Mouse (Mus musculus): ENCODE measurements around the gene Rangrf.
"Not testable (repeated sequence)": the region's sequence is repeated elsewhere in the genome, so short reads cannot be mapped to it uniquely, and the experiment has no call there.

The Rangrf gene

GRCm38 (mm10) chr11:68979320-68979733 lies 4.3 kb upstream of the Rangrf start:
- in situ Hi-C loops (cut with MboI): no loop called here

DNA sequence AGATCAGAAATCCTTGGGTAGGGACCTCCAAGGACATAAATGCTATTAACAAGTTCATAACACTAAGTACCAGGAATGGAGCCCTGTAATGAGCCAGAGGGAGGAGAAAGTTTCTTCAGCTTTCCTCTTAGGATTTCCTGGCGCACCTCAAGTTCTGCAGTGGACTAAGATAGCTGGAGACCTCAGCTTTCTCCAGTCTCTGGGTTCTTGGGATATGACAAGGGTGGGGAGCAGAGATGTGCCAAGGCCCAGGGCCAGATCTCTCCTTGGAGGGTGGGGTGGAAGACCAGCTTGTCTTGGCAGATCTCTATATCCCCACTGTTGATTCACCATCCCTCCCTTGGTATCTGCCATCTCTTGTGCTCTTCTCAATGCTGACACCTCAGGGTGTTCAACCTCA lies 616 bp upstream of the Rangrf start:
- in situ Hi-C loops (cut with MboI): no loop called here

GRCm38 (mm10) chr11:68974059-68974450 lies 930 bp downstream of the Rangrf start:
- in situ Hi-C loops (cut with MboI): no loop called here

DNA sequence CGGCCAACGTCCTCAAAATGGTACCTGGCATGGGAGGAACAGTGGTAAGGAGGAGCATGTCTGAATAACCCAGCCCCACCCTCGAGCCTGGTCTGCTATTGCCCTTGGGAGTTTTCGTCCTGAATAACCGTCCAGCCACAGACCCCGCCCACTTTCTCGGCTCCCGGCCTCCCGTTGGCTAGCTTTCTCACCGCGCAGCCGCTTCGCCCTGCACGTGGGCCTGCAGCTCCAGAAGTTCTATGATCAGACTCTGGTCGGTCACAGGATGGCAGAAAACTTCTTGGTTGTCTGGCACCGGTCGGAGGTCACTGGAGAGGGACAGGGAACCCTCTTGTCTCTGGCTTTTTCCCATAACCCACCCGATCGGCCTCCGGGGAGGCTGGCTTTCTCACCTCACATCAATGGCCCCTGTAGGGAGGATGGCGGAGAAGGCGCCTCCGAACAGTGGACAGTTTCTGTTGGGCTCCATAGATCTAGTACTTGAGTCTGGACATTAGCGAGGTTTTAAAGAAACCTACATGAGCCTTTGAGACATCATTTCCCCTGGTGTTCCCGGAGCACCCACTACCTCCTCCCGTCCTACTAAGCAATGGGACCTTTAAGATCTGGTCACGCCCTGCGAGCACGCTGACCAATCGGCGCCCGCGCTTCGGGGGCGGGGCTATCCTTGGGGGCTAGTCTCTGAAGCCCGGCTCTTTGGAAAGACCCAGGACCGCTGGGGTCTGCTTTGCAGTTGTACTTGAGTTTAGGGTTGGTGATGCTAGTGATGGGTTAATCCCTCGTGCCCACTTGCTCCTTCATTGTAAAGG lies 1.5 kb downstream of the Rangrf start:
- in situ Hi-C loops (cut with MboI): not testable (repeated sequence)

- in situ Hi-C loops (cut with MboI): no loop called here
These were observed 4.8 kb downstream of the Rangrf start for GRCm38 (mm10) chr11:68970232-68970631.

GRCm38 (mm10) chr11:68968752-68969151 lies 6.2 kb downstream of the Rangrf start:
- in situ Hi-C loops (cut with MboI): no loop called here

- in situ Hi-C loops (cut with MboI): no loop called here
These were observed 7.4 kb downstream of the Rangrf start, which contains the start of gene Slc25a35 for GRCm38 (mm10) chr11:68967337-68968282. Gene Slc25a35, plus strand, starts transcription at chr11:68968131.

- in situ Hi-C loops (cut with MboI): no loop called here
These were observed 8.4 kb downstream of the Rangrf start for GRCm38 (mm10) chr11:68966554-68966953.

- in situ Hi-C loops (cut with MboI): no loop called here
These were observed 9.1 kb downstream of the Rangrf start for GRCm38 (mm10) chr11:68965845-68966244.

DNA sequence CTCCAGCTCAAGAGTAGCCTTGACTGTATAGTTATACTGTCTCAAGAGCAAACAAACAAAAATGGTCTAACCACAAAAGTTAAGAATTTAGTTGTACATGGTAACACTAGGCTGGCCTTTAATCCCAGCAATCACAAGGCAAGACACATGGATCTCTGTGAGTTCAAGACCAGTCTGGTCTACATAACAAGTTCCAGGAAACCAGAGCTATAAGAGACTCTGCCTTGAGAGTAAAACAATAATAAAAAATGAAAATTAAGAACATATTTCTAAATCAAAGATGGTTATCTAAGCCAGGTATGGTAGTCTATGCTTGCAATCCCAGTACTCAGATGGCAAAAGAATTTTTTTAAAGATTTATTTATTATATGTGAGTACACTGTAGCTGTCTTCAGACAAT lies 9.9 kb downstream of the Rangrf start:
- in situ Hi-C loops (cut with MboI): no loop called here

- in situ Hi-C loops (cut with MboI): no loop called here
These were observed 11.6 kb downstream of the Rangrf start for GRCm38 (mm10) chr11:68963405-68963804.

DNA sequence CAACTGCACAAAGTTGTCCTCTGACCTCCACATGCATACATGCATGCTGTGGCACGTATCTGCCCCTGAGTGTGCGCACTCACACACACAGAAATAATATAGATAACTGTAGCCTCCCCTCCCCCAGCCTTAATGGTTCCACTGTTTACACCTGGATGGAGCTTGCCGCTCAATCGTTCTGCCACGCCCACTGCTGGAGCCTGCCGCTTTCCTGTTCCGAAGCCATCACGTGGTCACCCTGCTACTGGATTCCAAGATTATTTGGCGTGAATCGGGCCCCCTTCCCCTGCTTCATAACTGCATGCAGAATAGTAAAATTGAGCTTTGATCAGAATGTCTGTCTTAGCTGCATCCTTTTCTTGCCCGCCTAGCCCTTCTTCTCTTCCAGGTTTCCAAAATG lies 12.8 kb downstream of the Rangrf start:
- in situ Hi-C loops (cut with MboI): not testable (repeated sequence)

DNA sequence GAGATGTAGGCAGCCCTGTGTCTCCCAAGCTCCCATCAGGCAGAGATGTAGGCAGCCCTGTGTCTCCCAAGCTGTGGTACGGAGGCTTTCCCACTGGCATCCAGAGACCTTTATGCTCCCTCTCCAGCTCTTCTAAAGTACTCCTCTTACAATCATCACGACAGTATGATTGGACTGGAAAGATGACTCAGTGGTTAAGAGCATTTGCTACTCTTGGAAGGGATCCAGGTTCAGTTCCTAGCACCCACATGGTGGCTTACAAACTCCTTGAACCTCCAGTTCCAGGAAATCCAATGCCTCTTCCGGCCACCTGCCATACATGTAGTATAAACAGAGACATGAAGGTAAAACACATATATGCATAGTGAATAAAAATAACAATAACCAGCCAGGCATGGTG lies 13.4 kb downstream of the Rangrf start:
- in situ Hi-C loops (cut with MboI): no loop called here

DNA sequence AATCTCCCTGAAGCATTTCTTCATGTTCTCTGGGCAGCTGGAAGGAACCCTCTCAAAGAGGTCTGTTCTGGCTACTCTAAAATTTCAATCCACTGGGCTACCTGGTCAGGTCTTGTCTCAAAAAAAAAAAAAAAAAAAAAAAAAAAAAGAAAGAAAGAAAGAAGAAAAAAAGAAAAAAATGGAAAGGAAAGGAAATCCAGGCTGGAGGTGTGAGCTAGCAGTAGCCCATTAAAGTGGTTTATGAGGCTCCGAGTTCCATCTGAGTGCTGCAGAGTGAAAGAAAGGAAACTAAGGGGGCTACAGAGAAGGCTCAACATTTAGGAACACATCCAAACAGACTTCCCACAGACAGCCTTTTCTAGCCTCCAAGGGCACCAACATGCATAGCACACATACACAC lies 17.0 kb downstream of the Rangrf start:
- in situ Hi-C loops (cut with MboI): no loop called here

DNA sequence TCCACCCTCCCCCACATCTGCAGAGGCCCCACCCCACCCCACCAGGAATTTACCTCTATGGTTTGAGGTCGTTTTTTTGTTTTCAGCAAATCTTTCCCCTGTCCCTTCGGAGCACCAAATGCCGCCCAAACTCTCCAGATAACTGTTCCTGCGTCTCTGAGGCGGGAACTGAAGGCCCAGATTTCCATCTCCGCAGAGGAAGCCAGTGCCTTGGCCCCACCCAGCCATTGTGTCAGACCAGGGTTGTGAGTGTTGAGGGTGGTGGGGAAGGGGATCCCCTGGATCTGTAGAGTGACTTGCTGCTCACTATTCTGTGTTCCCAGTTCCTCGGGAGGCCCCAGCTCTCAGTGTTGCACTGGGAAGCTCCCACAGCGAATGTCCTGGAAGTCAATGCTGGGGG lies 17.7 kb downstream of the Rangrf start, which contains the start of gene Arhgef15:
Arhgef15 (minus strand) TSS at position 173 of the 400 bp plus-strand sequence.
- in situ Hi-C loops (cut with MboI): no loop called here

GRCm38 (mm10) chr11:68956697-68957096 lies 18.3 kb downstream of the Rangrf start:
- in situ Hi-C loops (cut with MboI): no loop called here

DNA sequence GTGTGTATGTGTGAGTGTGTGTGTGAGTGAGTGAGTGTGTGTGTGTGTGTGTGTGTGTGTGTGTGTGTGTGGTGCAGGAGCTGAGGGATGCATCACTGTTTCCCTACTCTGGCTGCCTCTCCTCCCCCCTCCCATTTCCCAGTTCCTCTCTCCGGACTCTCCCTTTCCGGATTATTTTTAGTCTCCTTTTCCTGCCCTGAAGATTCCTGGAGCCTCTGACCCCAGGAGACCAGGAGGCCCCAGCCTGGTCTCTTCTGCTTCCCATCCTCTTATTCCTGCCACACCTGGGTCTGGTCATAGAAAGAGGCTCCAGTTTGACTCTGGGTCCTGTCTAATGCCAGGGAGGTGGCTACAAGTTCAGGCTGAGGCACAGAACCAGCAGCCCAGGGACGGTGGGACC lies 18.9 kb downstream of the Rangrf start:
- in situ Hi-C loops (cut with MboI): no loop called here

- in situ Hi-C loops (cut with MboI): no loop called here
These were observed 19.5 kb downstream of the Rangrf start for GRCm38 (mm10) chr11:68955473-68955872.

DNA sequence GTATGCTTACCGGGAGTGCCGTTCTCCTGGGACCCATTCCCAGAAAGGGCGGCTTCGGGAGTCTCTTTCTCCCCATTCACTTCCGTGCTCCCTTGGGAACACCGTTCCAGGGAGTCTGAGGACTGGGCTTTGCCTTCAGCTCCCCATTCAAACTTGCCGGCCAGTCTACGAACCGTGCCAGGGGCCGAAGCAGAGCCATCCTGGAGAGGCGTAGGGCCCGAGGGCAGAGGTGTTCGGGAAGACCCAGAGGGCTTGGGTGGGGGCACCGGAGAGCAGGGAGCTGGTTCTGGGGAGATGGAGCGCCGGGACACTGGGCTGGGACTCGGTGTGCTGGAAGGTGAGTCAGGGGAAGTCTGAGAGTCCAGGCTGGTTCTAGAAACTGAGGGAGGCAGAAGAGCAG lies 20.6 kb downstream of the Rangrf start:
- in situ Hi-C loops (cut with MboI): no loop called here

DNA sequence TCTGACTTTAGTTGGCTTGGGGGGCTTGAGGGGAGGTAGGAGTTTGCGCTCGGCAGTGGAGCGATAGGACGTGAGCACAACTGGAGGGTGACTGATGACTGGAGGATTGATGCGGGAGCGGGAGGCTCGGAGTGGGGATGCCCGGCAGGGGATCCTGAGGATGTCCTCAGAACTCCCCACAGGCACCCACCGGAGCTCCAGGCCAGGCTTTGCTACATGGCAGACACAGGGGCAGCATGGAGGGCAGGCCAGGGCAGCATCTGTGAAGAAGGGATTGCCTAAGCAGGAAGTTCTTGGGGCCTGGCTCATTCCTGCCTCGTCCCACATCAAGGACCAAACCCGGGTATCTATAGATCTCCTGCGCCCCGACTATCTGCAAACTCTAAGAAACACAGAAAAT lies 21.1 kb downstream of the Rangrf start:
- in situ Hi-C loops (cut with MboI): no loop called here

- in situ Hi-C loops (cut with MboI): no loop called here
These were observed 27.4 kb downstream of the Rangrf start for GRCm38 (mm10) chr11:68947542-68947993.

GRCm38 (mm10) chr11:68946806-68947440 lies 28.1 kb downstream of the Rangrf start:
- in situ Hi-C loops (cut with MboI): no loop called here
